Mouse (Mus musculus) midbrain, embryonic 14.5 days (tissue): Measurements from ENCODE around the gene Inhbb. TPM values are rescaled to one million over a fixed set of nuclear protein-coding genes. Genes with fewer than 3 reads are reported as not detected.
A peak's percentile ranks its signal among the peaks of the same experiment; 100 is the strongest.

Experiments used
- ATAC-seq: fragments of 200-750 bp; cut with Nextera tagmentation; 2 replicates; pipeline ENCODE4 v1.8.0; 2017; ENCODE audit warnings: moderate number of reproducible peaks, moderate library complexity; ENCODE audit not compliant: low FRiP score, low TSS enrichment
- DNase-seq: peaks from one replicate; pipeline ENCODE4 v3.0.0-alpha.2; 2015
- H3K27ac ChIP-seq: fragments of 300-500 bp; sonication (generic); replicated peaks from 2 replicates; pipeline ENCODE4 v1.5.1; 2014; ENCODE audit warnings: mild to moderate bottlenecking, low read depth, low read length, moderate library complexity
- H3K27me3 ChIP-seq: fragments of 300-500 bp; sonication (generic); 2 replicates; pipeline ENCODE4 v1.6.1; 2014; ENCODE audit warnings: low read length, control low read depth, mixed read lengths; ENCODE audit not compliant: control insufficient read depth, insufficient read depth
- H3K36me3 ChIP-seq: fragments of 300-500 bp; sonication (generic); 2 replicates; pipeline ENCODE4 v1.6.1; 2014; ENCODE audit warnings: low read length, control low read depth; ENCODE audit not compliant: control insufficient read depth, insufficient read depth
- H3K4me1 ChIP-seq: fragments of 300-500 bp; sonication (generic); 2 replicates; pipeline ENCODE4 v1.6.1; 2014; ENCODE audit warnings: mild to moderate bottlenecking, antibody characterized with exemption, low read length, control low read depth; ENCODE audit not compliant: control insufficient read depth, insufficient read depth
- H3K4me2 ChIP-seq: fragments of 300-500 bp; sonication (generic); 2 replicates; pipeline ENCODE4 v1.6.1; 2014; ENCODE audit warnings: mild to moderate bottlenecking, low read length, moderate library complexity
- H3K4me3 ChIP-seq: fragments of 300-500 bp; sonication (generic); replicated peaks from 2 replicates; pipeline ENCODE4 v1.5.1; 2014; ENCODE audit warnings: low read depth, low read length
- H3K9ac ChIP-seq: fragments of 300-500 bp; sonication (generic); replicated peaks from 2 replicates; pipeline ENCODE4 v1.6.1; 2014; ENCODE audit warnings: mild to moderate bottlenecking, low read length, moderate library complexity
- H3K9me3 ChIP-seq: fragments of 300-500 bp; sonication (generic); 2 replicates; pipeline ENCODE4 v1.6.1; 2016; ENCODE audit warnings: low read length, control low read depth, mixed read lengths; ENCODE audit not compliant: control insufficient read depth
- WGBS: fragments of 180-500 bp; shearing (Covaris S2); extraction: QIAGEN DNeasy Blood & Tissue Kit; methylation state at CpG from one replicate; pipeline ENCODE4 v1.1.7; 2014; 5-methylcytosine and 5-hydroxymethylcytosine counted together
- polyA plus RNA-seq: library from polyadenylated mRNA; unstranded; fragments of >200 nt; fragmentation: Nextera tagmentation; extraction: Ambion mirVana; gene quantifications from 2 replicates; pipeline ENCODE4 v1.2.1, GENCODE M21; 2014

Gene Inhbb
- 1.9 and 2.1 TPM in 2 replicates for polyA plus RNA-seq

- Histone ChIP-seq H3K9me3 (no peaks in the 10 kb centered on the region), H3K4me3 (peak within 1 kb of the TSS; percentile 61), H3K27me3 (peaks cover 59% of the 10 kb centered on the region), H3K27ac (peak within 1 kb of the TSS; percentile 55), H3K9ac (peak within 1 kb of the TSS; percentile 57), H3K4me2 (peak within 1 kb of the TSS; percentile 97), H3K36me3 (no peaks in the 10 kb centered on the region), H3K4me1 (peaks cover 13% of the 10 kb centered on the region)
- DNase-seq (peak; percentile 74), ATAC-seq (peak; percentile 21; the same call in 1 of the 2 replicates)
- under 1% methylated on average over 71 of the region's 92 CpGs for WGBS
These were observed at the start of gene Inhbb for GRCm38 (mm10) chr1:119421576-119422421. TSS of gene Inhbb (minus strand) at chr1:119422248.

GRCm38 (mm10) chr1:119463386-119463785 lies 41.3 kb upstream of the Inhbb start:
- Histone ChIP-seq H3K9me3 (no peaks in the 10 kb centered on the region), H3K27me3 (no peaks in the 10 kb centered on the region), H3K4me3 (no peak overlapping the region), H3K4me1 (no peaks in the 10 kb centered on the region), H3K4me2 (no peak overlapping the region), H3K9ac (no peak overlapping the region), H3K36me3 (no peaks in the 10 kb centered on the region), H3K27ac (no peak overlapping the region)
- ATAC-seq (no peak), DNase-seq (peak; percentile 72)
- WGBS = 45% methylated on average over 2 of the region's 2 CpGs

DNA sequence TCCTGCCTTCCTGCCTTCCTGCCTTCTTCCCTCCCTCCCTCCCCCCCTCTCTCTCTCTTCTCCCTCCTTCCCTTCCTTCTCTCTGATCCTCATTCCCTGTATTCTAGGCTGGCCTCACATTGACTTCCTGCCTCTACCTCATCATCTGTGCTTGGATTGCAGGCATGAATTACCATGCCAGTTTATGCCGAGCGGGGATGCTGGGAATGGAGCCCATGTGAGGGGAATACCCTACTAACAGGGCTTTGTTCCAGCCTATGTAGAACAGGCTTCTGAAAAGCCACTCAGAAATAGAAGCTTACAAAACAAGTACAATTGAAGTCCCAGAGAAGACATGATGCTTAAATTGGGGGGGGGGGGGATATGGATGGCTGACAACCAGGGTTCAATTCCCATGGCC lies 38.0 kb upstream of the Inhbb start:
- Histone ChIP-seq H3K9ac (no peak overlapping the region), H3K9me3 (no peaks in the 10 kb centered on the region), H3K4me1 (no peaks in the 10 kb centered on the region), H3K4me3 (no peak overlapping the region), H3K36me3 (no peaks in the 10 kb centered on the region), H3K27ac (no peak overlapping the region), H3K4me2 (no peak overlapping the region), H3K27me3 (no peaks in the 10 kb centered on the region)
- no peak for DNase-seq
- no peak for ATAC-seq
- WGBS = 67% methylated on average over 2 of the region's 2 CpGs

DNA sequence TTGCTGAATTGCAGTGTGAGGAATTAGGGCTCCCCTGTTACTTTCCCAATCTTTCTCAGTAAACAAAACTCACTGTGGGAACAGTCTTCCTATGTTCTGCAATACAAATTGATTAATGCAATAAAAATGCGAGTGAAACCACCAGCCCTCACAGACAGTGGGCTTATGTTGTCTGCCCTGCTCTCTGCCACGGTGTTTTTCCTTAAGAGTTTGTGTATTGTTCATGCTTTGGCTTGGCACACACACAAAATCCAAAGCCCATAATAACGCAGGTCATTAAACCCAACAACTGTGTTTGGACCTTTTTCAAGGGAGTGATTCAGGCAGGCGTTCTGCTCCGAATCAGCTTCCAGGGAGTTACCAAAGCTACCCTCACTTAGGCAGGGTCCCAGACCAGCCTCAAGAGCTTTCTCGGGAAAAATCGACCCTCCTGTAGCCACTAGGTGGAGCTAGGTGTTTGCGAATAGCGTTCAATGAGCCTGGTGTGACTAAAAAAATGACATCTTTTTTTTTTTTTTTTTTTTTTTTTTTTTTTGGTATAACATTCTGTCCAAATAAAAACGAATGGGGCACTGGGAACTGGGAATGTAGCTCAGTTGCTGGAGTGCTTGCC lies 36.1 kb upstream of the Inhbb start:
- H3K4me2 ChIP-seq = no peak overlapping the region
- no peaks in the 10 kb centered on the region for H3K36me3 ChIP-seq
- WGBS = 20% methylated on average over 10 of the region's 10 CpGs
- DNase-seq (peak; percentile 92), ATAC-seq (no peak)
- H3K27me3 ChIP-seq = no peaks in the 10 kb centered on the region
- H3K27ac ChIP-seq = no peak overlapping the region
- no peak overlapping the region for H3K9ac ChIP-seq
- H3K4me3 ChIP-seq = no peak overlapping the region
- H3K4me1 ChIP-seq = no peaks in the 10 kb centered on the region
- no peaks in the 10 kb centered on the region for H3K9me3 ChIP-seq

GRCm38 (mm10) chr1:119457528-119457855 lies 35.4 kb upstream of the Inhbb start:
- Histone ChIP-seq H3K9ac (no peak overlapping the region), H3K4me3 (no peak overlapping the region), H3K27ac (no peak overlapping the region), H3K9me3 (no peaks in the 10 kb centered on the region), H3K36me3 (no peaks in the 10 kb centered on the region), H3K27me3 (no peaks in the 10 kb centered on the region), H3K4me1 (no peaks in the 10 kb centered on the region), H3K4me2 (no peak overlapping the region)
- DNase-seq (no peak), ATAC-seq (no peak)
- WGBS = 68% methylated on average over 5 of the region's 5 CpGs

DNA sequence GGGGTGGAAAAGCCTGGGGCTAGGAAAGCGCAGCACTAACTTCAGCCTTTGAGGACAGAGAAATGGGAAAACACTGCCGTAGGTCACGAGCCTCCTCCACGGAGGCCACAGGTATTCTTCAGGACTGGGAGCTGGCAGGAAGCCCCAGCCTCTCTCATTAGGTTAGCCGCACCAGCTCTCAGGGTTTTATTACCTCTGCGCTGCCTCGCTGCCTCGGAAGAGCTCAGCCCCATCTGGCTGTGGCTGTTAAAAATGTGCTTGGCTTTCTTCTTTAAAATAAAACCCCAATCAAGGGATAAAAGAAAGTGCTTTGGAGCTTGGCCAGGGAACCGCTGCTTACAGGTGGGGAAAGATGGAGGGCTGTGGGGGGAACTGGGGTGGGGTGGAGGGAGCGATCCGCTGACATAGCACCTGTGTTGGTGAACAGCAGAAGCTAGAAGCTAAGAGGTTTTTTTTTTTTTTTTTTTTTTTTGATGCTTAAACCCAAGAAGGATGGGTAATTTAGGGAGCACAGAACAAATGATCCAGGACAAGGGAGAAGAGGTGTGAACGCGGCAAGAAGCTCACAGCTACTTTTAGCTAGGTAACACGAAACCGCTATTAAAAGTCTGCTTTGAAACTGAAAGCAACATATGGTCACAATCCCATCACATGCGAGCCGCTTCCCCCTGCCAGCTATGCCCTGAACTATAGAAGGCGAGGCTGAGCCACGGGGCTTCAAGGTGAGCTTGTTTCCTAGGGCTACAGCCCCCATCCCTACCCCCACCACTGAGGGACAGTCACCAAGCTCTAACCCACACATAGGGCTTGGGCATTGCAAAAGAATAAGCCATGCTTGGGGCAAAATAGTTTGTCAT lies 34.9 kb upstream of the Inhbb start:
- H3K36me3 ChIP-seq = no peaks in the 10 kb centered on the region
- no peak overlapping the region for H3K27ac ChIP-seq
- DNase-seq (peak; percentile 33), ATAC-seq (no peak)
- H3K9ac ChIP-seq = no peak overlapping the region
- H3K9me3 ChIP-seq = no peaks in the 10 kb centered on the region
- H3K4me1 ChIP-seq = no peaks in the 10 kb centered on the region
- H3K4me2 ChIP-seq = no peak overlapping the region
- 70% methylated on average over 19 of the region's 19 CpGs for WGBS
- H3K27me3 ChIP-seq = no peaks in the 10 kb centered on the region
- no peak overlapping the region for H3K4me3 ChIP-seq

DNA sequence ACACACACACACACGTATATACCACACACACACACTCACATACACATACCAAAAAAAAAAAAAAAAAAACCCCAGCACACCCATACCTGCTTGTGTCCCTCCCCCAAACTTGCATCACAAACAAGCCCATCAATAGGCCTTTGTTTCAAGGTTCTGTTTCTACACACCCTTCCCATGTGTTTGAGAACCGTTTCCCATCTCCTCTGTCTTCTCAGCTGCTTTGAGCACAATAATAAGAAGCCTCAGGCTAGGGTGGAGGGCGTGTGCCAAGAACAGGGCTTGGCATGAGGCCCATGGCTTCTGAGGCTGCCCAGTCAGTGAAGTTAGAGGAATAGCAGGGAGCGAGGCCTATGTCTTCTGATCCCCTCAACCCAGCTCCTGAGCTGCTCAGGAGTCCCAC lies 31.7 kb upstream of the Inhbb start:
- no peaks in the 10 kb centered on the region for H3K4me1 ChIP-seq
- DNase-seq = peak; percentile 46
- no peak overlapping the region for H3K4me2 ChIP-seq
- no peak overlapping the region for H3K4me3 ChIP-seq
- H3K36me3 ChIP-seq = no peaks in the 10 kb centered on the region
- no peak for ATAC-seq
- no peaks in the 10 kb centered on the region for H3K27me3 ChIP-seq
- H3K9ac ChIP-seq = no peak overlapping the region
- H3K9me3 ChIP-seq = no peaks in the 10 kb centered on the region
- no peak overlapping the region for H3K27ac ChIP-seq
- WGBS = 61% methylated on average over 4 of the region's 4 CpGs

DNA sequence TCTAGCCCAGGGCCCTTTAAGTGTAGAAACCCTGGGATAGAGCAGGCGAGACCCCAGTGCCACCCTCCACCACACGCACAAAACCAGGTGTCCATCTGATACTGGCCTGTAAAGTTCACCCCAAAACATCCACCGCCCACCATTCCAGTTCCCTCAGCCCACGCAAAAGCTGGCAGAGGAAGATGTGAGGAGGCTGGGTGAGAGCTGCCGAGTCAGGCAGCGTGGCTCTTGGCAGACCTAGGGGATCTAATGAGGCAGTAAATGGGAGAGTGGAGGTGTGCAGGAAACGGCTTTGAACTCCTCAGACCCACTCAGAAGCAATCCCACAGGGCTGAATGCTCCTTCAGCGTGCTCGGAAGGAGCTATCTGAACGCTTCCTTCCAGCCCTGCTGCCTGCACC lies 29.4 kb upstream of the Inhbb start:
- Histone ChIP-seq H3K4me1 (no peaks in the 10 kb centered on the region), H3K4me2 (no peak overlapping the region), H3K9me3 (no peaks in the 10 kb centered on the region), H3K4me3 (no peak overlapping the region), H3K9ac (no peak overlapping the region), H3K36me3 (no peaks in the 10 kb centered on the region), H3K27ac (no peak overlapping the region), H3K27me3 (no peaks in the 10 kb centered on the region)
- no peak for ATAC-seq
- DNase-seq = peak; percentile 16
- WGBS = 59% methylated on average over 10 of the region's 10 CpGs
